Mouse (Mus musculus): ENCODE measurements around the gene 1810049J17Rik. TPM values are rescaled to one million over a fixed set of nuclear protein-coding genes. Genes with fewer than 3 reads are reported as not detected.
"Not testable (repeated sequence)": the region's sequence is repeated elsewhere in the genome, so short reads cannot be mapped to it uniquely, and the experiment has no call there.

1810049J17Rik gene
- not detected in 2 replicates for polyA plus RNA-seq (2012; rRNA removed)

GRCm38 (mm10) chr15:12321788-12322621 is at the start of gene 1810049J17Rik:
Gene 1810049J17Rik, minus strand, starts transcription at chr15:12321899.
- Histone ChIP-seq H3K4me1 (ENCODE audit: control insufficient read depth, insufficient read depth, low read length) (peaks cover 10% of the 10 kb centered on the region), H3K27ac (ENCODE audit: insufficient read depth, low read length) (peak within 1 kb of the TSS; percentile 92), H3K27me3 (ENCODE audit: control insufficient read depth, insufficient read depth, low read length) (no peaks in the 10 kb centered on the region), H3K4me3 (replicated peaks; ENCODE audit: insufficient read depth, low read depth, low read length) (peak within 1 kb of the TSS; percentile 84)
- no peak for TF ChIP-seq CTCF (IDR thresholded peaks at IDR 0.05; ENCODE audit: borderline replicate concordance, insufficient read depth, low read depth, low read length)
- TF ChIP-seq POLR2A (IDR thresholded peaks at IDR 0.05; ENCODE audit: borderline replicate concordance, insufficient read depth, low read length), result no peak
- DNase-seq, result no peak
- under 1% methylated on average over 70 of the region's 70 CpGs for WGBS

- no peak overlapping the region for H3K4me3 ChIP-seq (replicated peaks; ENCODE audit: insufficient read depth, low read depth, low read length)
- H3K4me1 ChIP-seq (ENCODE audit: control insufficient read depth, insufficient read depth, low read length), result peaks cover 10% of the 10 kb centered on the region
- WGBS, result 10% methylated on average over 8 of the region's 8 CpGs
- peak; percentile 67 to 76 for DNase-seq
- no peak for TF ChIP-seq POLR2A (IDR thresholded peaks at IDR 0.05; ENCODE audit: borderline replicate concordance, insufficient read depth, low read length)
- TF ChIP-seq CTCF (IDR thresholded peaks at IDR 0.05; ENCODE audit: borderline replicate concordance, insufficient read depth, low read depth, low read length), result peak; percentile 94
- H3K27ac ChIP-seq (ENCODE audit: insufficient read depth, low read length), result no peak overlapping the region
- H3K27me3 ChIP-seq (ENCODE audit: control insufficient read depth, insufficient read depth, low read length), result no peaks in the 10 kb centered on the region
These were observed 49.5 kb upstream of the 1810049J17Rik start for GRCm38 (mm10) chr15:12371183-12371582.

- H3K4me3 ChIP-seq (replicated peaks; ENCODE audit: insufficient read depth, low read depth, low read length), result no peak overlapping the region
- H3K27me3 ChIP-seq (ENCODE audit: control insufficient read depth, insufficient read depth, low read length), result no peaks in the 10 kb centered on the region
- no peak overlapping the region for H3K27ac ChIP-seq (ENCODE audit: insufficient read depth, low read length)
- no peak for TF ChIP-seq CTCF (IDR thresholded peaks at IDR 0.05; ENCODE audit: borderline replicate concordance, insufficient read depth, low read depth, low read length)
- H3K4me1 ChIP-seq (ENCODE audit: control insufficient read depth, insufficient read depth, low read length), result peaks cover 18% of the 10 kb centered on the region
- DNase-seq, result no peak
- 82% methylated on average over 3 of the region's 3 CpGs for WGBS
These were observed 48.4 kb upstream of the 1810049J17Rik start for GRCm38 (mm10) chr15:12370096-12370495.

DNA sequence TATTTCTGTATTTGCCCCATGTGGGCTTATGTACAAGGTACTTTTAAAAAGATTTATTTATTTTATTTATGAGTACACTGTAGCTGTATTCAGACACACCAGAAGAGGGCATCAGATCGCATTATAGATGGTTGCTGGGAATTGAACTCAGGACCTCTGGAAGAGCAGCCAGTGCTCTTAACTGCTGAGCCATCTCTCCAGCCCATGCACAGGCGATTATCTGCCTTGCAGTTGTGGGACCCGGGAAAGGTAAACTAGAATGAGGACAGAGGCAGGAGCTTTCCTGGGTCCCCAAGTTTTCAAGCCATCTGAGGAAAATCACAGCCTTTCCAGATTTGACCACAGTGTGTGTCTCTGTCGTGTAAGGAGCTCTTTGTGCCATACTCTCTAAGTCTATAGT is 47.2 kb upstream of the 1810049J17Rik start:
- Histone ChIP-seq H3K27ac (ENCODE audit: insufficient read depth, low read length) (no peak overlapping the region), H3K4me3 (replicated peaks; ENCODE audit: insufficient read depth, low read depth, low read length) (no peak overlapping the region), H3K27me3 (ENCODE audit: control insufficient read depth, insufficient read depth, low read length) (no peaks in the 10 kb centered on the region), H3K4me1 (ENCODE audit: control insufficient read depth, insufficient read depth, low read length) (peaks cover 16% of the 10 kb centered on the region)
- 91% methylated on average over 4 of the region's 4 CpGs for WGBS
- TF ChIP-seq CTCF (IDR thresholded peaks at IDR 0.05; ENCODE audit: borderline replicate concordance, insufficient read depth, low read depth, low read length) (no peak), POLR2A (IDR thresholded peaks at IDR 0.05; ENCODE audit: borderline replicate concordance, insufficient read depth, low read length) (no peak)
- no peak for DNase-seq

DNA sequence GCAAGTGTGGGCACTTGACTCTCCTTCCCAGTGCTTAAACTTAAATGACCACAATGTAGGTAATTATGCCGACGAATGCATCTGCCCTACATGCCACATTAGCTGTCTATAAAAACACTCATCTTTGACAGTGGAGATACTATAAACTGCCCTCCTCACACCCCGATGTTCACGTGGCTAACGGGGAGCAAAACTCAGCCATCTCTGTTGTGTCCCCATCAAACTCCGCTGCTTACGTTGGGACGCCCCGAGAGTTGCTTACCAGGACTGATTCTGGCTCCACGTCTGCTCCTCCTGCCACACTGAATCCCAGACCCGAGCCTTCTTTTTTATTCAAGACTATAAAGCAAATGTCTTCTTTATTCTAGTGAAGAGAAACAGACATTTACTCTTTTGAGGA is 46.7 kb upstream of the 1810049J17Rik start:
- TF ChIP-seq CTCF (IDR thresholded peaks at IDR 0.05; ENCODE audit: borderline replicate concordance, insufficient read depth, low read depth, low read length), result no peak
- no peak for TF ChIP-seq POLR2A (IDR thresholded peaks at IDR 0.05; ENCODE audit: borderline replicate concordance, insufficient read depth, low read length)
- no peak for DNase-seq
- 59% methylated on average over 11 of the region's 11 CpGs for WGBS
- Histone ChIP-seq H3K4me1 (ENCODE audit: control insufficient read depth, insufficient read depth, low read length) (peaks cover 12% of the 10 kb centered on the region), H3K4me3 (replicated peaks; ENCODE audit: insufficient read depth, low read depth, low read length) (no peak overlapping the region), H3K27ac (ENCODE audit: insufficient read depth, low read length) (no peak overlapping the region), H3K27me3 (ENCODE audit: control insufficient read depth, insufficient read depth, low read length) (no peaks in the 10 kb centered on the region)

DNA sequence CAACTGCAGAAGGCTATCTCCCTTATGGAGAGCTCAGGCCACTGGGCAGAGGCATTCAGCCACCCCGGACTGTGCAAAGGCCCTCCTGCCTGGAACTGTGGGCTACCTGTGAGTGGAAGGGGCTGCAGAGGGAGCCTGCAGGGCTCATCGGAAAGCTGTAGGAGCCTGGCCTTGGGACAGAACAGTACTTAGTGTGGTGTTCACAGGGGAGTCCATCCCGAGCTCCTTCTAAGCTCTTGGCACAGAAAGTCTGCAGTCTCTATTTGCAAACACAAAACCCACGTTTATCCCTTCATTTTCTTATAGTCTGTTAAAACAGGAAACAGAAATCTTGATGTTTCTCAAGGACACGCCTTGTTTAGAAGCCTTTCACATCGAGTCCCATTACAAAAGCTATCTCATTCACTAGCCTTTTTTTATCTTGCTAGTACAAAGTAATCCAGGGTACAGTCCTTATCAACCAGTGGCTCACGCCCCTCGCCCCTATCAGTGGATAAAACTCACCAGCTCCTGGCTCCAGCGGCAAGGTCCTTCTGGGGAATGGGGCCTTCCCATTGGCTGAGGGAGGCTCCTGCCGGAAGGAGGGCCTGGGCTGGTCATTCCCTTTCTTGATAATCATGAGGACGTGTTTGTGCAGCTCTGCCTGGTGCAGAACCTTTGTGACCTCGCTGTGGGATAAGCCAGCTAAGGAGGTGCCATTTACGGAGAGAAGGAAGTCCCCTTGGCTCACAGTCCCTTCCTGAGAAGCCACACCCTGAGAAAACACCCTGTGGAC is 45.8 kb upstream of the 1810049J17Rik start:
- H3K27me3 ChIP-seq (ENCODE audit: control insufficient read depth, insufficient read depth, low read length), result no peaks in the 10 kb centered on the region
- DNase-seq, result no peak
- H3K4me1 ChIP-seq (ENCODE audit: control insufficient read depth, insufficient read depth, low read length), result peaks cover 9% of the 10 kb centered on the region
- no peak overlapping the region for H3K4me3 ChIP-seq (replicated peaks; ENCODE audit: insufficient read depth, low read depth, low read length)
- no peak overlapping the region for H3K27ac ChIP-seq (ENCODE audit: insufficient read depth, low read length)
- TF ChIP-seq CTCF (IDR thresholded peaks at IDR 0.05; ENCODE audit: borderline replicate concordance, insufficient read depth, low read depth, low read length) (no peak), POLR2A (IDR thresholded peaks at IDR 0.05; ENCODE audit: borderline replicate concordance, insufficient read depth, low read length) (no peak)
- 61% methylated on average over 13 of the region's 13 CpGs for WGBS

- not testable (repeated sequence) for H3K4me3 ChIP-seq (replicated peaks; ENCODE audit: insufficient read depth, low read depth, low read length); H3K27me3 ChIP-seq (ENCODE audit: control insufficient read depth, insufficient read depth, low read length); H3K27ac ChIP-seq (ENCODE audit: insufficient read depth, low read length); H3K4me1 ChIP-seq (ENCODE audit: control insufficient read depth, insufficient read depth, low read length); DNase-seq
- WGBS, result 79% methylated on average over 11 of the region's 11 CpGs
These were observed 45.0 kb upstream of the 1810049J17Rik start for GRCm38 (mm10) chr15:12366580-12367305.
